Mouse (Mus musculus): ENCODE data around the gene Zfp775. TPM values are rescaled to one million over a fixed set of nuclear protein-coding genes. Genes with fewer than 3 reads are reported as not detected.

Zfp775 gene
- polyA plus RNA-seq, 1 experiment from 2014 or later: 11.4 TPM

GRCm38 (mm10) chr6:48597233-48597625 is 4.6 kb upstream of the Zfp775 start:
- no peak overlapping the region for H3K9ac ChIP-seq (ENCODE audit: low read depth, low read length)
- H3K9me3 ChIP-seq (ENCODE audit: control insufficient read depth, low read length): peaks cover 18% of the 10 kb centered on the region
- H3K4me3 ChIP-seq (ENCODE audit: low read length): no peak overlapping the region
- H3K27me3 ChIP-seq (replicated peaks; ENCODE audit: control insufficient read depth, insufficient read depth, low read length): no peaks in the 10 kb centered on the region
- ATAC-seq: no peak
- peaks cover 36% of the 10 kb centered on the region for H3K36me3 ChIP-seq (ENCODE audit: control insufficient read depth, insufficient read depth, low read length)
- no peak overlapping the region for H3K27ac ChIP-seq (ENCODE audit: low read depth, low read length)
- WGBS: 94% methylated on average over 26 of the region's 27 CpGs
- no peak overlapping the region for H3K4me2 ChIP-seq (ENCODE audit: low read length)
- peaks cover 22% of the 10 kb centered on the region for H3K4me1 ChIP-seq (ENCODE audit: control insufficient read depth, insufficient read depth, low read depth, low read length)

DNA sequence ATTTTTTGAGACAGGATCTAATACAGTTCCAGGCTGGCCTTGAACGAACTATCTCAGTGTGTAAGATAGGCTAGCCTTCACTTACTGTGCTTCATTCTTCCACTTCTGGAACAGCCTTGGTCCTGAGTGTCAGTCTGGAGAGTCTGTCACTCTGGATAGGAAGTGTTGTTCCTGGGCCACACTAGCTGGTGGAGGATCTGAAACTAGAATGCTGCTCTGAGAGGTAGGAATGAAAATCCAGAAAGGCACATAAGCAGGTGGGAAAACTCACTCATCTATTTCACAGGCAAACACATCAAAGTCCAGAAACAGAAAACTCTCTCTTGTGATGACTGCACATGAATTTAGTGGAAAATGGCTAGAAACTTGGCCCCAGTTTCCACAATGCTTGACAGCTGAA is 1.3 kb upstream of the Zfp775 start:
- H3K27me3 ChIP-seq (replicated peaks; ENCODE audit: control insufficient read depth, insufficient read depth, low read length): no peaks in the 10 kb centered on the region
- no peak for ATAC-seq
- H3K9ac ChIP-seq (ENCODE audit: low read depth, low read length): no peak overlapping the region
- H3K9me3 ChIP-seq (ENCODE audit: control insufficient read depth, low read length): peaks cover 18% of the 10 kb centered on the region
- H3K27ac ChIP-seq (ENCODE audit: low read depth, low read length): no peak overlapping the region; the same call in 1 of the 2 replicates
- 93% methylated on average over 1 of the region's 1 CpGs for WGBS
- H3K4me2 ChIP-seq (ENCODE audit: low read length): no peak overlapping the region
- H3K4me3 ChIP-seq (ENCODE audit: low read length): no peak overlapping the region
- H3K36me3 ChIP-seq (ENCODE audit: control insufficient read depth, insufficient read depth, low read length): peaks cover 36% of the 10 kb centered on the region
- H3K4me1 ChIP-seq (ENCODE audit: control insufficient read depth, insufficient read depth, low read depth, low read length): peaks cover 14% of the 10 kb centered on the region

DNA sequence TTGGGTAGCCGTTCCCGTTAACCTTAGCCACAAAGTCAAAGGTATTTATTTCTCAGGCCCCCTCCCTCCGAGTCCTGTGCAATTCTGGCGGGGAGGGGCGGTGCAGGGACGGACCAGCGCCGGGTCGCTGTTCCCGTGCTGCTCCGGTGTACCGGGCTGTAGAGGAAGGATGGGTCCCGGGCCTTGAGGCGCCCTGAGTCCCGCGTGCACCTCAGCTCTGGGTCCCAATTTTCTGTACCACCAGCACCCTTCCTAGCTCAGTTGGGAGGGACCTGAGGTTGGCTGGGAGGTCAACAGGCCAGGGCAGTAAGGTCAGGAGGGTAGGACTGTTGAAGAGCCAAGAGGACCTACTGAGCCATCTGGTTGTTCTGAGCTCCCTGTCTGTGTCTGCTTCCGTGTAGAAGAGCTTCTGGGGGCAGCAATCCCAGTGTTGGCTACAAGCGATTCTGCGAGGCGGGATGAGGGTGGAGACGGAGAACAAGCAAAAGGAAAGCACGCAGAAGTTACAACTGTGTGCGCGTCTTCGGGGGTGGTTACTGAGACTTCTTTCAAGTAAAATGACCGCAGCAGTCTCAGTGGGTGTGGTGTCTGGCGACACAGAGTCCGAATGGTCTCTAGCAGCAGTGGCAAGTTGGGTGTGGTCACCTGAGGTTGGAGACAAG is 348 bp downstream of the Zfp775 start:
- peaks cover 6% of the 10 kb centered on the region for H3K9me3 ChIP-seq (ENCODE audit: control insufficient read depth, low read length)
- under 1% methylated on average over 28 of the region's 28 CpGs for WGBS
- peak; percentile 87 for ATAC-seq
- H3K4me1 ChIP-seq (ENCODE audit: control insufficient read depth, insufficient read depth, low read depth, low read length): peaks cover 14% of the 10 kb centered on the region
- H3K9ac ChIP-seq (ENCODE audit: low read depth, low read length): peak overlapping the region; percentile 97
- peak overlapping the region; percentile 91 for H3K4me2 ChIP-seq (ENCODE audit: low read length)
- H3K4me3 ChIP-seq (ENCODE audit: low read length): peak overlapping the region; percentile 74
- peaks cover 22% of the 10 kb centered on the region for H3K36me3 ChIP-seq (ENCODE audit: control insufficient read depth, insufficient read depth, low read length)
- H3K27ac ChIP-seq (ENCODE audit: low read depth, low read length): peak overlapping the region; percentile 93
- H3K27me3 ChIP-seq (replicated peaks; ENCODE audit: control insufficient read depth, insufficient read depth, low read length): no peaks in the 10 kb centered on the region

DNA sequence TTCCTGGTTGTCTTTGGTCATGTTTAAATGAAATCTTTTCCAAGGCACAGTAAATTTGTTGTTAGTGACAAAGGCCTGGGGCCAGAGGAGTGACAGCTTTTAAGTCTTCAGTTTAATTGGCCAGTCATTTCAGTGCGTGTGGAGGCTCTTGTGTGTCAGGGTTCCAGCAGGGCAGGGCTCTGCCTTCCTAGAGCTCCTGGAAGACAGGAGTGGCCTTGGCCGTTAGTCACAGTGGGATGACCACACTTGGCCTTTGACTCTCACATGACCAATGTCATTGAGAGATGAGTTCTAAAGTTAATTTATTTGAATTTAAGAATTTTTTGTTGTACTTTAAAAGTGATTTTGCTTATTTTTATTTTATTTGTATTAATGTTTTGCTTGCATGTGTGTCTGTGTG is 6.3 kb downstream of the Zfp775 start:
- Histone ChIP-seq H3K27ac (ENCODE audit: low read depth, low read length) (no peak overlapping the region), H3K4me2 (ENCODE audit: low read length) (no peak overlapping the region), H3K4me1 (ENCODE audit: control insufficient read depth, insufficient read depth, low read depth, low read length) (peaks cover 2% of the 10 kb centered on the region), H3K4me3 (ENCODE audit: low read length) (no peak overlapping the region), H3K36me3 (ENCODE audit: control insufficient read depth, insufficient read depth, low read length) (no peaks in the 10 kb centered on the region), H3K27me3 (replicated peaks; ENCODE audit: control insufficient read depth, insufficient read depth, low read length) (no peaks in the 10 kb centered on the region), H3K9me3 (ENCODE audit: control insufficient read depth, low read length) (no peaks in the 10 kb centered on the region), H3K9ac (ENCODE audit: low read depth, low read length) (no peak overlapping the region)
- WGBS: 69% methylated on average over 2 of the region's 2 CpGs
- ATAC-seq: no peak

DNA sequence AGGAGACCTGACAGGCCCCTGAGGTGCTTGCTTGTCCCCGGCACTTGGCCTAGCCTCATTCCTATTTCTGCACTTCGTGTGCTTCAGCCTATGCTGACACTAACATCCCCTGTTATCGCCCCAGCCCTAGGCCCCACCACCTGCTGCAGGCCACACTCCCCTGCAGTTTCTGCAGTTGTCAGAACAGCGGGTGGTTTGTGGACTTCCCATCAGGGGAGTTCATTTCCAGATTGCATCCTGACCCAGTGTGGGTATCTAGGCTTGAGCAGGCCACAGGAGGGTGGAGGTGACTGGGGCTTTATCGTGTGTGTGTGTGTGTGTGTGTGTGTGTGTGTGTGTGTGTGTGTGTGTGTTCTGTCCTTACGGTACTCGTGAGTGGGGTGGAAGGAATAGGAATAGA is 7.6 kb downstream of the Zfp775 start:
- no peak for ATAC-seq
- H3K36me3 ChIP-seq (ENCODE audit: control insufficient read depth, insufficient read depth, low read length): peaks cover 8% of the 10 kb centered on the region
- no peak overlapping the region for H3K4me2 ChIP-seq (ENCODE audit: low read length)
- 56% methylated on average over 7 of the region's 7 CpGs for WGBS
- no peaks in the 10 kb centered on the region for H3K4me1 ChIP-seq (ENCODE audit: control insufficient read depth, insufficient read depth, low read depth, low read length)
- no peaks in the 10 kb centered on the region for H3K9me3 ChIP-seq (ENCODE audit: control insufficient read depth, low read length)
- H3K27ac ChIP-seq (ENCODE audit: low read depth, low read length): no peak overlapping the region
- H3K4me3 ChIP-seq (ENCODE audit: low read length): no peak overlapping the region
- H3K9ac ChIP-seq (ENCODE audit: low read depth, low read length): no peak overlapping the region
- no peaks in the 10 kb centered on the region for H3K27me3 ChIP-seq (replicated peaks; ENCODE audit: control insufficient read depth, insufficient read depth, low read length)

GRCm38 (mm10) chr6:48610657-48611056 is 8.8 kb downstream of the Zfp775 start:
- no peak overlapping the region for H3K4me3 ChIP-seq (ENCODE audit: low read length)
- no peaks in the 10 kb centered on the region for H3K4me1 ChIP-seq (ENCODE audit: control insufficient read depth, insufficient read depth, low read depth, low read length)
- H3K27me3 ChIP-seq (replicated peaks; ENCODE audit: control insufficient read depth, insufficient read depth, low read length): no peaks in the 10 kb centered on the region
- WGBS: 74% methylated on average over 3 of the region's 3 CpGs
- ATAC-seq: no peak
- H3K9me3 ChIP-seq (ENCODE audit: control insufficient read depth, low read length): no peaks in the 10 kb centered on the region
- H3K4me2 ChIP-seq (ENCODE audit: low read length): no peak overlapping the region
- H3K36me3 ChIP-seq (ENCODE audit: control insufficient read depth, insufficient read depth, low read length): peaks cover 14% of the 10 kb centered on the region
- no peak overlapping the region for H3K27ac ChIP-seq (ENCODE audit: low read depth, low read length)
- H3K9ac ChIP-seq (ENCODE audit: low read depth, low read length): no peak overlapping the region

GRCm38 (mm10) chr6:48613464-48613863 is 11.6 kb downstream of the Zfp775 start:
- no peak overlapping the region for H3K27ac ChIP-seq (ENCODE audit: low read depth, low read length)
- H3K27me3 ChIP-seq (replicated peaks; ENCODE audit: control insufficient read depth, insufficient read depth, low read length): no peaks in the 10 kb centered on the region
- H3K9ac ChIP-seq (ENCODE audit: low read depth, low read length): no peak overlapping the region
- H3K4me1 ChIP-seq (ENCODE audit: control insufficient read depth, insufficient read depth, low read depth, low read length): no peaks in the 10 kb centered on the region
- H3K36me3 ChIP-seq (ENCODE audit: control insufficient read depth, insufficient read depth, low read length): peaks cover 14% of the 10 kb centered on the region
- no peak overlapping the region for H3K4me2 ChIP-seq (ENCODE audit: low read length)
- H3K4me3 ChIP-seq (ENCODE audit: low read length): no peak overlapping the region
- 87% methylated on average over 4 of the region's 4 CpGs for WGBS
- no peaks in the 10 kb centered on the region for H3K9me3 ChIP-seq (ENCODE audit: control insufficient read depth, low read length)
- ATAC-seq: no peak

GRCm38 (mm10) chr6:48614756-48615155 is 12.9 kb downstream of the Zfp775 start:
- no peak for ATAC-seq
- 93% methylated on average over 5 of the region's 5 CpGs for WGBS

GRCm38 (mm10) chr6:48620031-48620430 is 18.2 kb downstream of the Zfp775 start:
- Histone ChIP-seq H3K4me3 (ENCODE audit: low read length) (no peak overlapping the region), H3K4me2 (ENCODE audit: low read length) (no peak overlapping the region), H3K27ac (ENCODE audit: low read depth, low read length) (no peak overlapping the region), H3K36me3 (ENCODE audit: control insufficient read depth, insufficient read depth, low read length) (peaks cover 19% of the 10 kb centered on the region), H3K9ac (ENCODE audit: low read depth, low read length) (no peak overlapping the region), H3K9me3 (ENCODE audit: control insufficient read depth, low read length) (no peaks in the 10 kb centered on the region), H3K4me1 (ENCODE audit: control insufficient read depth, insufficient read depth, low read depth, low read length) (no peaks in the 10 kb centered on the region), H3K27me3 (replicated peaks; ENCODE audit: control insufficient read depth, insufficient read depth, low read length) (no peaks in the 10 kb centered on the region)
- 93% methylated on average over 30 of the region's 30 CpGs for WGBS
- no peak for ATAC-seq

More at GRCm38 (mm10) chr6:48614756-48615155, 12.9 kb downstream of the Zfp775 start:
- H3K36me3 ChIP-seq (ENCODE audit: control insufficient read depth, insufficient read depth, low read length): peaks cover 19% of the 10 kb centered on the region
- no peaks in the 10 kb centered on the region for H3K9me3 ChIP-seq (ENCODE audit: control insufficient read depth, low read length)
- no peaks in the 10 kb centered on the region for H3K27me3 ChIP-seq (replicated peaks; ENCODE audit: control insufficient read depth, insufficient read depth, low read length)
- H3K4me2 ChIP-seq (ENCODE audit: low read length): no peak overlapping the region
- H3K4me3 ChIP-seq (ENCODE audit: low read length): no peak overlapping the region
- H3K27ac ChIP-seq (ENCODE audit: low read depth, low read length): no peak overlapping the region
- no peak overlapping the region for H3K9ac ChIP-seq (ENCODE audit: low read depth, low read length)
- H3K4me1 ChIP-seq (ENCODE audit: control insufficient read depth, insufficient read depth, low read depth, low read length): no peaks in the 10 kb centered on the region

Data from hindbrain, embryonic 16.5 days (tissue).